Mouse (Mus musculus): ENCODE results near the gene Cyp4f39.

GRCm38 (mm10) chr17:32426610-32427009 lies 25.9 kb upstream of the Cyp4f39 start:
- TF ChIP-seq CTCF (IDR thresholded peaks at IDR 0.05; ENCODE audit: borderline replicate concordance, control insufficient read depth, extremely low read depth, insufficient read depth, low read length, poor library complexity) = no peak
- no peak for TF ChIP-seq POLR2A (IDR thresholded peaks at IDR 0.05; ENCODE audit: control insufficient read depth, extremely low read depth, insufficient read depth, low read length, poor library complexity)
